Mouse (Mus musculus): ENCODE results near the gene Ccl20. TPM values are rescaled to one million over a fixed set of nuclear protein-coding genes. Genes with fewer than 3 reads are reported as not detected.

Gene Ccl20
- total and polyA plus RNA-seq, 3 experiments = 0.20 TPM; not detected in 2

DNA sequence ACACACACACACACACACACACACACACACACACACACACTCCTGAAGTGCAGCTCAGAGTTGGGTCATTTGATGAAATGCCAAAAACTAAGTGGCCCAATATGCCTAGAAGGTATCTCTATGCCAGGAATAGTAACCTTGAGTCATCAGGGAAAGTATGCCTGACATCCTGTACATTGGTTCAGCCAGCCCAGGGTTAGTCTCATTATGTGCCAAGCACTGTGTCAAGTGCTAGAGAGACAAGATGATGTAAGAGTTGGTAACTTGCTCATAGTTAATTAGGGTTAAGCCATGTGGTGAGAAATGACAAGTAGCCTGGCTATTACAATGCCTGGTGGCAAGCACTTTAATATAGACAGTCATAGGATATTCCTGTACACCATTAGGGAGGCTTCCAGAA, 3.3 kb downstream of the Ccl20 start:
- no peak overlapping the region for H3K27ac ChIP-seq
- peak in 1 of 2 experiments; percentile 12 for DNase-seq
- TF ChIP-seq CTCF (IDR thresholded peaks at IDR 0.05) (no peak), EP300 (IDR thresholded peaks at IDR 0.05; ENCODE audit: insufficient read depth, low read depth, low read length) (no peak), POLR2A (IDR thresholded peaks at IDR 0.05; ENCODE audit: insufficient read depth, low read depth, low read length) (no peak)

DNA sequence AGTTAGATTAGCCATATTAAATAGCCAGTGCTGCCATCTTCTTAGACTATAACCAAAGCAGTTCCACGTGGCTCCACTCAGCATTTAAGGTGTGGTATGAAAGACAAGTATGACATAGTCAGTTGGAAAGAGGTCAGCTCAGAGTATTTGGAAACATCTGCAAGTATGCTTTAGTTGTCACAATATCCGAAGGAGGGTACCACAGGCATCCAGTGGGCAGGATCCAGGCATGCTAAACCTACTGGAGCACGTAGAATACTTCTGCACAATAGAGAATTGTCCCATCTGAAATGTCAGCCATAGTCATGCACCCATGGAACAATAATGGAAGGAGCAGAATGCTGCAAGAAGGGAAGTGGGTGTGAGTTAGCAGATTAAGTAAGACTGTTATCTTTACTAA, 3.7 kb downstream of the Ccl20 start:
- Histone ChIP-seq H3K27ac (no peak overlapping the region), H3K4me3 (no peak overlapping the region), H3K79me2 (replicated peaks; ENCODE audit: control insufficient read depth, insufficient read depth, low read length) (no peaks in the 10 kb centered on the region), H3K9ac (ENCODE audit: low read depth, low read length) (no peak overlapping the region), H3K4me1 (ENCODE audit: control insufficient read depth, insufficient read depth, low read length) (peaks cover 1% of the 10 kb centered on the region; the same call in 1 of the 2 replicates), H3K27me3 (ENCODE audit: control insufficient read depth, insufficient read depth, low read length) (no peaks in the 10 kb centered on the region), H3K36me3 (ENCODE audit: control insufficient read depth, insufficient read depth, low read length) (no peaks in the 10 kb centered on the region)
- 58% methylated on average over 3 of the region's 3 CpGs for WGBS
- intact Hi-C loops (cut with DNase I) = no loop called here
- TF ChIP-seq CTCF (IDR thresholded peaks at IDR 0.05) (no peak), POLR2A (IDR thresholded peaks at IDR 0.05; ENCODE audit: insufficient read depth, low read depth, low read length) (no peak), EP300 (IDR thresholded peaks at IDR 0.05; ENCODE audit: insufficient read depth, low read depth, low read length) (no peak)
- no peak for DNase-seq

More for the DNA sequence above, 3.3 kb downstream of the Ccl20 start:
- intact Hi-C loops (cut with DNase I) = no loop called here
- H3K4me3 ChIP-seq = no peak overlapping the region
- no peaks in the 10 kb centered on the region for H3K36me3 ChIP-seq (ENCODE audit: control insufficient read depth, insufficient read depth, low read length)
- H3K79me2 ChIP-seq (replicated peaks; ENCODE audit: control insufficient read depth, insufficient read depth, low read length) = no peaks in the 10 kb centered on the region
- H3K27me3 ChIP-seq (ENCODE audit: control insufficient read depth, insufficient read depth, low read length) = no peaks in the 10 kb centered on the region
- peaks cover 1% of the 10 kb centered on the region; the same call in 1 of the 2 replicates for H3K4me1 ChIP-seq (ENCODE audit: control insufficient read depth, insufficient read depth, low read length)
- H3K9ac ChIP-seq (ENCODE audit: low read depth, low read length) = no peak overlapping the region

DNA sequence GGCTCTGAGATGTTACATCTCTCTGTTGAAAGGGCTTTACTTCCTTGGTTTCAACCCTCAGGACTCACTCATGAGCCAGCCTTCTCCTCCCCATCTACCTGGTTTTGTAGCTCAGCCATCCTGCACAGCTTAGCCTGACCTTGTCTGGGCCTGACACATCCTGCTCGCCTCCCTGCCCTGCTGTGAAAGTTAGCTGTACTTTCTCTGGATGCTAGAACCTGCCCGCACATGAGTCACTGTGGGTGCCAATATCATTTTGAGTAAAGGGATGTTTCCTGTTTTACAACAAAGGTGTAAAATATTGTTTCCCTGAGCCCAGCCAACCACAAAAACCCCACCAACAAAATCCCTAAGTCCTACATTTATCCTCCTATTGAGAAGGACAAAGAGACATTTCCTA, 6.6 kb downstream of the Ccl20 start:
- peaks cover 1% of the 10 kb centered on the region; the same call in 1 of the 2 replicates for H3K4me1 ChIP-seq (ENCODE audit: control insufficient read depth, insufficient read depth, low read length)
- no peak overlapping the region for H3K27ac ChIP-seq
- H3K4me3 ChIP-seq = no peak overlapping the region
- no peak for DNase-seq
- no peaks in the 10 kb centered on the region for H3K36me3 ChIP-seq (ENCODE audit: control insufficient read depth, insufficient read depth, low read length)
- TF ChIP-seq POLR2A (IDR thresholded peaks at IDR 0.05; ENCODE audit: insufficient read depth, low read depth, low read length) = no peak
- no peak for TF ChIP-seq CTCF (IDR thresholded peaks at IDR 0.05)
- no peak for TF ChIP-seq EP300 (IDR thresholded peaks at IDR 0.05; ENCODE audit: insufficient read depth, low read depth, low read length)
- intact Hi-C loops (cut with DNase I) = no loop called here
- H3K79me2 ChIP-seq (replicated peaks; ENCODE audit: control insufficient read depth, insufficient read depth, low read length) = no peaks in the 10 kb centered on the region
- WGBS = 84% methylated on average over 2 of the region's 2 CpGs
- H3K27me3 ChIP-seq (ENCODE audit: control insufficient read depth, insufficient read depth, low read length) = no peaks in the 10 kb centered on the region
- H3K9ac ChIP-seq (ENCODE audit: low read depth, low read length) = no peak overlapping the region

DNA sequence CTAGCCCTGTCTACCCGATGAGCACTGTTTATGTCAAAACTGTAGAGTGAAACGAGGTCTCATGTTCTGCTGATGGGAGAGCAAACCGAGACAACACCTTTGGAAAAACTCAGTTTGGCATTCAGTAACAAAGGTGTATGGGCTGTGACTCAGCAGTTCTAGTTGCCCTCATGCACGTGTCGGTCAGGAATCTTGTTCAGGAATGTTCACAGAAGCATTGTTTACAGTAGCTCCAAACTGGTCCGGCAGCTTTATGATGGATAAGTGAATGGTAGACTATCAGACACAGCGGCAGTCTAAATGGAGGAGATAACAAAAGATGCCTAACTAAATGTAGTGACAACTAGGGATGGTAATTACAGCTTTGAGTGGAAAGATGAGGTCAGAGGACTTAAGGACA, 19.3 kb downstream of the Ccl20 start:
- intact Hi-C loops (cut with DNase I) = no loop called here
- Histone ChIP-seq H3K4me1 (ENCODE audit: control insufficient read depth, insufficient read depth, low read length) (no peaks in the 10 kb centered on the region), H3K36me3 (ENCODE audit: control insufficient read depth, insufficient read depth, low read length) (no peaks in the 10 kb centered on the region), H3K27me3 (ENCODE audit: control insufficient read depth, insufficient read depth, low read length) (no peaks in the 10 kb centered on the region), H3K27ac (no peak overlapping the region), H3K4me3 (no peak overlapping the region), H3K79me2 (replicated peaks; ENCODE audit: control insufficient read depth, insufficient read depth, low read length) (no peaks in the 10 kb centered on the region), H3K9ac (ENCODE audit: low read depth, low read length) (no peak overlapping the region)
- no peak for DNase-seq
- 59% methylated on average over 7 of the region's 7 CpGs for WGBS
- no peak for TF ChIP-seq POLR2A (IDR thresholded peaks at IDR 0.05; ENCODE audit: insufficient read depth, low read depth, low read length)
- no peak for TF ChIP-seq EP300 (IDR thresholded peaks at IDR 0.05; ENCODE audit: insufficient read depth, low read depth, low read length)
- TF ChIP-seq CTCF (IDR thresholded peaks at IDR 0.05) = no peak

DNA sequence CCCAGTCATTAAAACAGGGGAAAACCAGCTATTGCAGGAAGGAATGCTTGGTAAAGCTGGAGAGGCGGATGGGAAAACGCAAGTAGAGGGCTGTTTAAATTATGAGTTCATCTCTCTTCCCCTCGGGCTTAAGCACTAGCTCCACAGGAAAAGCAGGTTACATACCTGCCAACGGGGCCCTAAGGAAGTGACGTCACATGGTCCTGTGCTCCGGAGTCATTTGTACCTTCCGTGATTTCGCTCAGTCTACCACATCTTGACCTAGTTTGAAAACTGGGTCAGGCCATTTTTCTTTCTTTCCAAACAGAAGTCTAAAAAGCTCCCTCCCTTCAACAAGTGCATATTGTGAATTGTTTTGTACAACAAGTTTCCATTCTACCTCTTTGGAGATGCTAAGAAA, 21.3 kb downstream of the Ccl20 start:
- intact Hi-C loops (cut with DNase I) = no loop called here
- Histone ChIP-seq H3K27ac (no peak overlapping the region), H3K4me1 (ENCODE audit: control insufficient read depth, insufficient read depth, low read length) (no peaks in the 10 kb centered on the region), H3K9ac (ENCODE audit: low read depth, low read length) (no peak overlapping the region), H3K4me3 (no peak overlapping the region), H3K27me3 (ENCODE audit: control insufficient read depth, insufficient read depth, low read length) (no peaks in the 10 kb centered on the region), H3K36me3 (ENCODE audit: control insufficient read depth, insufficient read depth, low read length) (no peaks in the 10 kb centered on the region), H3K79me2 (replicated peaks; ENCODE audit: control insufficient read depth, insufficient read depth, low read length) (no peaks in the 10 kb centered on the region)
- no peak for TF ChIP-seq EP300 (IDR thresholded peaks at IDR 0.05; ENCODE audit: insufficient read depth, low read depth, low read length)
- no peak for TF ChIP-seq POLR2A (IDR thresholded peaks at IDR 0.05; ENCODE audit: insufficient read depth, low read depth, low read length)
- TF ChIP-seq CTCF (IDR thresholded peaks at IDR 0.05) = no peak
- WGBS = 84% methylated on average over 8 of the region's 8 CpGs
- no peak for DNase-seq

DNA sequence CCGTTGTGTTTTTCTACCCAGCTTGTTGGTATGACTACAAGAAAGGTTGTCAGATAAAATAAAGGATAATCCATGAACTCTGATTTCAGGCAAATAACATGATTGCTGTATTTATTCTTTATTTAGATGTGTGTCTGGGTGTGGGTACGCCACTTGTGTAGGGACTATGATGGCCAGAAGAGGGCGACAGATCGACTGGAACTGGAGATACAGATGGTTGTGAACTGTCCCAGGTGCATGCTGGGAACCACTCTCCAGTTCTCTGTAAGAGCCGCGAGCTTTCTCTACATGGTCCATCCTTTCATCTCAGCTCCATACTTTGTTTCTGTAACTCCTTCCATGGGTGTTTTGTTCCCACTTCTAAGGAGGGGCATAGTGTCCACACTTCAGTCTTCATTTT, 22.2 kb downstream of the Ccl20 start:
- Histone ChIP-seq H3K9ac (ENCODE audit: low read depth, low read length) (no peak overlapping the region), H3K27me3 (ENCODE audit: control insufficient read depth, insufficient read depth, low read length) (no peaks in the 10 kb centered on the region), H3K4me1 (ENCODE audit: control insufficient read depth, insufficient read depth, low read length) (no peaks in the 10 kb centered on the region), H3K36me3 (ENCODE audit: control insufficient read depth, insufficient read depth, low read length) (no peaks in the 10 kb centered on the region), H3K27ac (no peak overlapping the region), H3K79me2 (replicated peaks; ENCODE audit: control insufficient read depth, insufficient read depth, low read length) (no peaks in the 10 kb centered on the region), H3K4me3 (no peak overlapping the region)
- no peak for DNase-seq
- WGBS = 83% methylated on average over 6 of the region's 6 CpGs
- intact Hi-C loops (cut with DNase I) = no loop called here
- TF ChIP-seq EP300 (IDR thresholded peaks at IDR 0.05; ENCODE audit: insufficient read depth, low read depth, low read length) = no peak

Data from heart, adult 2 months (tissue).